Mouse (Mus musculus): ENCODE data around the gene Wfdc15b. TPM values are rescaled to one million over a fixed set of nuclear protein-coding genes. Genes with fewer than 3 reads are reported as not detected.

The Wfdc15b gene
- polyA plus RNA-seq, 1 experiment = not detected

DNA sequence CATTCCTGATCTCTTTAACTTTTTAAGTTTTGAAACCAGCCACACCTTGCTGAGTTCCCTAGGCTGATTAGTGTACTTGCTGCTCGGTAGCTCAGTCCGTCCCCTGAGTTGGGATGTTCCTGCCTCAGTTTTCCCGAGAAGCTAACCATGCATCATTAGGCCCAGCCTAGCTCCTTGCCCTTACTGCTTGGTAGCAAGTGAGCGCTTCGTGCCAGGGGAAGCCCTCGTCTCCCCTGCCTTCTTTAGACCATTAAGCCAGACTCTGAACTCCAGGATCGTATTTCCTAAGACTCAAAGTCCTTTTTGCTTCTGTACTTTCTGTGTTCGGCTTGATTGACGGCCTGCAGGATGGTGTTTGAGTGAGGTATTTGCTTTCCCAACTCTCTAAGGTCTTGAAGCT is 38.1 kb downstream of the Wfdc15b start:
- H3K4me1 ChIP-seq (ENCODE audit: control insufficient read depth) = no peaks in the 10 kb centered on the region; the same call in 1 of the 2 replicates

GRCm38 (mm10) chr2:164182692-164183255 is 38.7 kb downstream of the Wfdc15b start, which contains the start of gene Wfdc5:
TSS of gene Wfdc5 (minus strand) at chr2:164182742.
- no peaks in the 10 kb centered on the region; the same call in 1 of the 2 replicates for H3K4me1 ChIP-seq (ENCODE audit: control insufficient read depth)
- no peak for TF ChIP-seq GATA1 (IDR thresholded peaks at IDR 0.05; ENCODE audit: low read length)
- TF ChIP-seq TAL1 (IDR thresholded peaks at IDR 0.05; ENCODE audit: low read length) = no peak
- no peaks in the 10 kb centered on the region for H3K36me3 ChIP-seq (ENCODE audit: control insufficient read depth)
- H3K27me3 ChIP-seq (ENCODE audit: control insufficient read depth) = no peaks in the 10 kb centered on the region
- peaks cover 2% of the 10 kb centered on the region; the same call in 1 of the 2 replicates for H3K9me3 ChIP-seq (ENCODE audit: control insufficient read depth, low read length)
- no peak within 1 kb of the TSS for H3K4me3 ChIP-seq (replicated peaks)

More for the DNA sequence above, 38.1 kb downstream of the Wfdc15b start:
- Histone ChIP-seq H3K36me3 (ENCODE audit: control insufficient read depth) (no peaks in the 10 kb centered on the region), H3K27me3 (ENCODE audit: control insufficient read depth) (no peaks in the 10 kb centered on the region), H3K9me3 (ENCODE audit: control insufficient read depth, low read length) (peaks cover 2% of the 10 kb centered on the region; the same call in 1 of the 2 replicates), H3K4me3 (replicated peaks) (no peak overlapping the region)
- TF ChIP-seq GATA1 (IDR thresholded peaks at IDR 0.05; ENCODE audit: low read length) = no peak

DNA sequence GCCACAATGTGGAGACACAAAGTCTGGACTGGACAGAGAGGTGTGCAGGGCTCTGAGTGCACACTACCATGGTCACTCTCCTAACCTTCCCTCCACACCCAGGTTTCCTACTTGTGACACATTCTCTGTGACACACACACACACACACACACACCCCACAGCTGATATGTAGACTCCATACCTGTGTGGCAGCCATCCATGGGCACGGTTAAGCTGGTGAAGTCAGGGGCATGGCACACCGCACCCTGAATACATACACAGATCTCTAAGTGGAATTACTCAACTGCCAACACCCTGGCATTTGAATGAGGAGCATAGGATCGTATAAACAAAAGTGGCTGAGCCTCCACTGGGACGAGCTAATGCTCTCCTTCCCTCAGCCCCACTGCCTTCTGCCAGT is 40.7 kb downstream of the Wfdc15b start:
- Histone ChIP-seq H3K4me3 (replicated peaks) (no peak overlapping the region), H3K27me3 (ENCODE audit: control insufficient read depth) (no peaks in the 10 kb centered on the region), H3K36me3 (ENCODE audit: control insufficient read depth) (no peaks in the 10 kb centered on the region), H3K9me3 (ENCODE audit: control insufficient read depth, low read length) (peaks cover 2% of the 10 kb centered on the region; the same call in 1 of the 2 replicates), H3K4me1 (ENCODE audit: control insufficient read depth) (no peaks in the 10 kb centered on the region; the same call in 1 of the 2 replicates)
- TF ChIP-seq GATA1 (IDR thresholded peaks at IDR 0.05; ENCODE audit: low read length) (no peak), TAL1 (IDR thresholded peaks at IDR 0.05; ENCODE audit: low read length) (no peak)

GRCm38 (mm10) chr2:164180124-164180523 is 41.3 kb downstream of the Wfdc15b start:
- H3K36me3 ChIP-seq (ENCODE audit: control insufficient read depth) = no peaks in the 10 kb centered on the region
- H3K4me1 ChIP-seq (ENCODE audit: control insufficient read depth) = no peaks in the 10 kb centered on the region; the same call in 1 of the 2 replicates
- no peaks in the 10 kb centered on the region for H3K27me3 ChIP-seq (ENCODE audit: control insufficient read depth)
- H3K4me3 ChIP-seq (replicated peaks) = no peak overlapping the region
- TF ChIP-seq GATA1 (IDR thresholded peaks at IDR 0.05; ENCODE audit: low read length) (no peak), TAL1 (IDR thresholded peaks at IDR 0.05; ENCODE audit: low read length) (no peak)
- no peaks in the 10 kb centered on the region for H3K9me3 ChIP-seq (ENCODE audit: control insufficient read depth, low read length)

DNA sequence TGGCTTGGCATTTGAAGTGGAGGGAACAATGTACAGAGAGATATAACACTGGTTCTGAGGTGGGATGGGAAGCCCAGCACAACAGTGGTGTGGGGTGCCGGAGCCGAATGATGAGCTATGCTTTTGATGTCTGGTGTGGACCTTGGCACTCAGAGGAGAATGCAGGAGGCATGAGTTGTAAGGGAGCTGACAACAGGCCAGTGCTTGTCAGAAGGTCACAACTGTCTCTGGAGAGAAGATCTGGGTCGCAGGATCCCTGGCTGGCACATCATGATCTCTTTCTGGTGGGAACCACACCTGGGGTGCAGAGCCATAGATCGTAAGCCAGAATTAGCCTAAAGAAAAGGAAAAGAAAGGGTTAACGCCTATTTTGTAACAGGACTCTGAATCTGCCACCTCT is 43.6 kb downstream of the Wfdc15b start:
- no peaks in the 10 kb centered on the region for H3K4me1 ChIP-seq (ENCODE audit: control insufficient read depth)

DNA sequence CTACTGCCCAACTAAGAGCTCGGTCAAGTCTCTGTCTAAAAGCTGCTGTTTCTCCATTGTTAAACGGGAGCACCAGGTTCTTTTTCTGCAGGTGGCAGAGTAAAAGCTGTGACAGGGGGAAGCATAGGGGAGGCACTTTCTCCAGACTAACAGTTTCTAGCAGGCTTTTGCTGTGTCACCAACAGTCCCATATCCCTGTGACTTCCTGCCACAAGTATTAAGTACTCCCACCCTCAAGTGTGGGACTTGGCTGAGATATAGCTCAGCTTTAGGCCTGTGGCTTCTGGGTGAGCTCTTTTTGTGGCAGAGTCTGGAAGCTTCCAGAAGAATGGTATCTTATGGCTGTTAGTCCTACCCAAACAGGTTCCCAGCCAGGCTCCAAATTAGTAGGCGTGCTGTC is 45.6 kb downstream of the Wfdc15b start:
- Histone ChIP-seq H3K4me1 (ENCODE audit: control insufficient read depth) (no peaks in the 10 kb centered on the region), H3K36me3 (ENCODE audit: control insufficient read depth) (no peaks in the 10 kb centered on the region), H3K4me3 (replicated peaks) (no peak overlapping the region), H3K27me3 (ENCODE audit: control insufficient read depth) (peaks cover 17% of the 10 kb centered on the region), H3K9me3 (ENCODE audit: control insufficient read depth, low read length) (no peaks in the 10 kb centered on the region)
- TF ChIP-seq GATA1 (IDR thresholded peaks at IDR 0.05; ENCODE audit: low read length) (no peak), TAL1 (IDR thresholded peaks at IDR 0.05; ENCODE audit: low read length) (no peak)

More for the DNA sequence above, 43.6 kb downstream of the Wfdc15b start:
- TF ChIP-seq TAL1 (IDR thresholded peaks at IDR 0.05; ENCODE audit: low read length) (no peak), GATA1 (IDR thresholded peaks at IDR 0.05; ENCODE audit: low read length) (no peak)
- Histone ChIP-seq H3K27me3 (ENCODE audit: control insufficient read depth) (peaks cover 5% of the 10 kb centered on the region; the same call in 1 of the 2 replicates), H3K4me3 (replicated peaks) (no peak overlapping the region), H3K9me3 (ENCODE audit: control insufficient read depth, low read length) (no peaks in the 10 kb centered on the region), H3K36me3 (ENCODE audit: control insufficient read depth) (no peaks in the 10 kb centered on the region)

GRCm38 (mm10) chr2:164174649-164175395 is 46.6 kb downstream of the Wfdc15b start:
- TF ChIP-seq GATA1 (IDR thresholded peaks at IDR 0.05; ENCODE audit: low read length) = no peak
- TF ChIP-seq TAL1 (IDR thresholded peaks at IDR 0.05; ENCODE audit: low read length) = no peak
- Histone ChIP-seq H3K36me3 (ENCODE audit: control insufficient read depth) (no peaks in the 10 kb centered on the region), H3K9me3 (ENCODE audit: control insufficient read depth, low read length) (no peaks in the 10 kb centered on the region), H3K4me3 (replicated peaks) (no peak overlapping the region), H3K27me3 (ENCODE audit: control insufficient read depth) (peaks cover 27% of the 10 kb centered on the region), H3K4me1 (ENCODE audit: control insufficient read depth) (no peaks in the 10 kb centered on the region)

- TF ChIP-seq TAL1 (IDR thresholded peaks at IDR 0.05; ENCODE audit: low read length) = no peak
- no peak for TF ChIP-seq GATA1 (IDR thresholded peaks at IDR 0.05; ENCODE audit: low read length)
- H3K36me3 ChIP-seq (ENCODE audit: control insufficient read depth) = no peaks in the 10 kb centered on the region
- H3K4me1 ChIP-seq (ENCODE audit: control insufficient read depth) = no peaks in the 10 kb centered on the region
- H3K4me3 ChIP-seq (replicated peaks) = no peak overlapping the region
- no peaks in the 10 kb centered on the region for H3K9me3 ChIP-seq (ENCODE audit: control insufficient read depth, low read length)
- peaks cover 41% of the 10 kb centered on the region for H3K27me3 ChIP-seq (ENCODE audit: control insufficient read depth)
Measured at GRCm38 (mm10) chr2:164173394-164173793, 48.1 kb downstream of the Wfdc15b start.

DNA sequence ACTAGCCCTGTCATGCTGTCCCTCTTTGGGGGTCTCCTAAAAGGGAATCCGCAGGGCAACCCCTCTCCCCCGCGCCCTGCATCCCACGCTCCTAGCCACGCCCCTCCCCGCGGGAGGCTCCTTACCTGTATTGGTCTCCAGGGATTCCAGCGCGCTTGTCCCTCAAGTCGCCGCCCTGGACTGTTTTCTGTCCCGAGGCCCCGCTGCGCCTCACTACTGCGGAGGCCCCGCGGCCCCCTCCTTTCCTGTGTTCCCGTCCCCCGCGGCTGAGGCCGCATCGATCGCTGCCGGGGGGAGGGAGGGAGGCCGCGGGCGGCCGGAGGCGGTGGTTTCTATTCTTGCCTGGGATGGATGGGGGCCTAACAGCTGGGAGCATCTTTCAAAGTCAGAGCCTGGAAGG is 50.6 kb downstream of the Wfdc15b start, which contains the start of gene Kcns1:
Kcns1 (minus strand) TSS at position 212 of the 400 bp plus-strand sequence.
- Histone ChIP-seq H3K9me3 (ENCODE audit: control insufficient read depth, low read length) (no peaks in the 10 kb centered on the region), H3K4me3 (replicated peaks) (no peak within 1 kb of the TSS), H3K27me3 (ENCODE audit: control insufficient read depth) (peaks cover 60% of the 10 kb centered on the region), H3K36me3 (ENCODE audit: control insufficient read depth) (no peaks in the 10 kb centered on the region), H3K4me1 (ENCODE audit: control insufficient read depth) (no peaks in the 10 kb centered on the region)
- TF ChIP-seq GATA1 (IDR thresholded peaks at IDR 0.05; ENCODE audit: low read length) (no peak), TAL1 (IDR thresholded peaks at IDR 0.05; ENCODE audit: low read length) (no peak)

Measured in erythroblast, embryonic 14.5 days (primary cell).